Mouse (Mus musculus) right cerebral cortex, adult 18-20 months (tissue): ENCODE measurements around the gene March9.

ENCODE experiments used
- DNase-seq: peaks from one replicate; pipeline ENCODE4 v3.0.0; 2022; ENCODE audit warnings: mixed read lengths

March9 gene

GRCm38 (mm10) chr10:127030336-127031296 is 29.4 kb downstream of the March9 start, which contains the start of gene Tsfm:
Gene Tsfm (minus strand): TSS chr10:127030840.
- peak; percentile 91 for DNase-seq

GRCm38 (mm10) chr10:127018422-127018821 is 41.6 kb downstream of the March9 start:
- DNase-seq, result no peak

GRCm38 (mm10) chr10:127017071-127017470 is 42.9 kb downstream of the March9 start:
- DNase-seq, result no peak

GRCm38 (mm10) chr10:127016488-127016887 is 43.5 kb downstream of the March9 start:
- no peak for DNase-seq
